Mouse (Mus musculus): ENCODE measurements around the gene Fgfr2.
A peak's percentile ranks its signal among the peaks of the same experiment; 100 is the strongest.

The Fgfr2 gene

GRCm38 (mm10) chr7:133123244-133123998, at the start of gene Fgfr2:
Gene Fgfr2, minus strand, starts transcription at chr7:133123350.
- peak in 1 of 2 experiments; percentile 2 for DNase-seq (ENCODE audit: low read depth in 1 of 2, low spot score in 2 of 2)

GRCm38 (mm10) chr7:133171403-133172032, 48.4 kb upstream of the Fgfr2 start:
- no peak for DNase-seq (ENCODE audit: low read depth in 1 of 2, low spot score in 2 of 2)

DNA sequence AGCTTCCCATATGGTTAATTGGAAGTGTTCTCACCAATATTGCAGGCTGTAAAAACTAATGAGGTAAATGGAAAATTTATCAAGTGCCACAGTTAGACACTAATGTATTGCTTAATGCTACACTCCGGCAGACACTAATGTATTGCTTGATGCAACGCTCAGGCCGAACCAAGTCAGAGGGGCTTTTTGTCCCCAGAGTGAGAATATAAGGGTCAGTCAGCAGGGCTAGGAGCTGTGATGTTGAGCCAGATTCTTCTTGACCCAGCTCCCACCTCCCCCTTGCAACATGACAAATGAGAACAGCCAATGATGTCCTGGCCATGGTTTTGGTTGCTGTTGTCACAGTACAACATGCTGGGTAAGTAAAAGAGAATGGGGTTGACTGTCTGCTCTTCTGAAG, 45.8 kb upstream of the Fgfr2 start:
- no peak for DNase-seq (ENCODE audit: low read depth in 1 of 2, low spot score in 2 of 2)

GRCm38 (mm10) chr7:133167903-133168302, 44.8 kb upstream of the Fgfr2 start:
- no peak for DNase-seq (ENCODE audit: low read depth in 1 of 2, low spot score in 2 of 2)

DNA sequence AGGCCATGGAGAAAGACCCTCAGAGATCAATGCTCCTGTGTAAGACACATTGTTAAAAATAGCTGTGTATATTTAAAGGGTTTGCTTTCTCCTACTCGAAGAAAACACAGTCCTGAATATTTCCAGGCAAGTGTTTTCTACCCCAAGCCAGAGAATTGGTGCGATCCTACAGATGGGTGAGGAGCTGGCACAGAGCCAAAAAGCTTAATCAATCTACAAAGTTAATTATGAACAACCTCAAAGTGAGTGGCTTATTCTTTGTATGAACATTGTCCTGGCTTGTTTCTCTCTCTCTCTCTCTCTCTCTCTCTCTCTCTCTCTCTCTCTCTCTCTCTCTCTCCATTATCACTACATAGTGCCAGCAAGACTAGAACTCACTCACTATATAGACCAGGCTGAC, 41.6 kb upstream of the Fgfr2 start:
- no peak for DNase-seq (ENCODE audit: low read depth in 1 of 2, low spot score in 2 of 2)

DNA sequence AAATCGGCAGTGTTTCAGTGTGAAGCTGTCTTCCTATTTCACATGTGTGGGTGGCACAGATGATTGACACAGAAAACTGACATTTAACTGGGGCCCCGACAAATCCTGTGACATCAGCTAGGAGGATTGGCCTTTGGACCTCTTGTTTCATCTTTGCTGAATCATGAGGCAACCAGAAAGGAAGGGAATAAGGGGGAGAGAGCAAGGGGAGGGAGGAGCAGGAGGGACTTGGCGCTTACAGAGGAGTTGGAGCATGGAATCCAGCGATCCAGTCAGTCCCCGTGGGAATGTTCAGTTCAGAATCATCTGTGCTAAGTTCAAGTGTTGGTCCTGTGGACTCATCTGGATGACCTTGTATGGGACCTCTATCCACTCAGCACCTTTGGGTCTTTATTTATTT, 39.9 kb upstream of the Fgfr2 start:
- DNase-seq (ENCODE audit: low read depth in 1 of 2, low spot score in 2 of 2) = no peak

DNA sequence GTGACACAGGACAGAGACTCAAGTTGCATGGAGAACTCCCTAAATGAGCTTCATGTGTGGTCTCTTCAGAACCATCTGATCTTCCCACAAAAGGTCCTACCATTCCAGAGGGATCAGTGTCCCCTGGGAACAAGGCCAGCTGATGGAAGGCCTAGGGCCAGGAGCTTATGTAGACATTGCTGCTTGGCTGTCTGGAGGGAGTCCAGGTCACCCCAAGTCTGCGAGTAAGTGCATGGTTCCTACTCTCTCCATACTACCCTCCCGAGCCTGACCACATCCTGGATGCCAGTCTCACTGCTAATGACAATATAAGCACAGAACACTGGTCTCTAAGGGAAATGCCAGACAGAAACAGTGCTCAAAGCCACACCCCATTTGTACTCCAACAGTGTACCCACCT, 39.0 kb upstream of the Fgfr2 start:
- DNase-seq (ENCODE audit: low read depth in 1 of 2, low spot score in 2 of 2) = no peak

- no peak for DNase-seq (ENCODE audit: low read depth in 1 of 2, low spot score in 2 of 2)
Observed at GRCm38 (mm10) chr7:133161362-133162080, 38.4 kb upstream of the Fgfr2 start.

DNA sequence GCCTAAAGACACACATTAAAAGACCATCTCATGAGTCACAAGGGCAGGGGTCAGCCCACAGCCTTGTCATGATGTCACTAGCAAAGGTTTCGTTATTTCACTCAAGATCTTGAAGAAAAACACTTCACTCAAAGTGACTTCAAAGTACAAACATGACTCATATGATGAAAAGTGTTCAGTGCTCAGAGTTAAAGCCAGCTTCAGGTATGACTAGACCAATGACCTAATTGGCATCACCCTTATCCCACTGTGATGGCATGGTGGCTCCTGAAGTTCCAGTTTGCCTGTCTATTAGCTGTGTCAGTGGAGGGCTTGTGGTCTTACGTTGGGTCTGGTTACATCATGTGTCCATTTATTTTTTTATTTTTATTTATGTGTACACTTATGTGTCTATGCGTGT, 36.4 kb upstream of the Fgfr2 start:
- DNase-seq (ENCODE audit: low read depth in 1 of 2, low spot score in 2 of 2) = no peak

DNA sequence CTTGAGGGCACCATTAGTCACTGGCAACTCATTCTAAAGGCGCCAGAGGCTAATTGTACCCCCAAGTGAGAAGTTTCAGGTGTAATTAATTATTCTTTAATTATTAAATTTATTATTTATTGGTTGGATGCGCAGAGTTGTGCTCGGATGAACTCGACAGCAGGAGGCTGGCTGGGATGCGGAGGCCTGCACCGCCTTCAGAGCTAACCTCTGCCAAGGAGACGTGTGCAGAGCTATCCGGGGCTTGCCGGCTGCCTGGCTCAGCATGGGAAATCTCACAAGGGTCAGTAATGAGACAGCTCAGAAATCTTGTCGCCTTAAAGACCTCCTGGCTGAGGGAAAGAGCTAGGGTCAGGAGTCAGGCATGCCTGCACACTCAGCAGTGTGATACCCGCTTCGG, 32.5 kb upstream of the Fgfr2 start:
- DNase-seq (ENCODE audit: low read depth in 1 of 2, low spot score in 2 of 2) = no peak

DNA sequence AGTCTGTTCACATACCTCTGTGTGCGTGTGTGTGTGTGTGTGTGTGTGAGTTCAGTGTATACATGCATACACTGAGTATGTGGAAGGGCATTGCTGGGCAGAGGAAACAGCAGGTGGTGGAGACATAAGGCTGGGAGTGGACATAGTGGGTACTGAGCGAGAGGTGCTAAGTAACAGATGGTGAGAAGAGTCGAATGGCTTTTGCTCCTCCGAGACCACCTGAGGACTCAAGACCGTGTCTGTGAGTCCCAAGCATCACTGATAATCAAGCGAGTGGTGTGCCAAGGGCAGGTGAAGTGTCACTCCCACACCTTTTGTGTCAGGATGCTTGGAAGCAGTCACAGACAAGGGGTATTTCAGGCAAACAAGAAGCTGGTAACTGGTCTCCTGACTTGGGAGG, 31.7 kb upstream of the Fgfr2 start:
- no peak for DNase-seq (ENCODE audit: low read depth in 1 of 2, low spot score in 2 of 2)

GRCm38 (mm10) chr7:133139689-133140336, 16.7 kb upstream of the Fgfr2 start:
- DNase-seq (ENCODE audit: low read depth in 1 of 2, low spot score in 2 of 2) = no peak

GRCm38 (mm10) chr7:133133552-133133951, 10.4 kb upstream of the Fgfr2 start:
- DNase-seq (ENCODE audit: low read depth in 1 of 2, low spot score in 2 of 2) = no peak

DNA sequence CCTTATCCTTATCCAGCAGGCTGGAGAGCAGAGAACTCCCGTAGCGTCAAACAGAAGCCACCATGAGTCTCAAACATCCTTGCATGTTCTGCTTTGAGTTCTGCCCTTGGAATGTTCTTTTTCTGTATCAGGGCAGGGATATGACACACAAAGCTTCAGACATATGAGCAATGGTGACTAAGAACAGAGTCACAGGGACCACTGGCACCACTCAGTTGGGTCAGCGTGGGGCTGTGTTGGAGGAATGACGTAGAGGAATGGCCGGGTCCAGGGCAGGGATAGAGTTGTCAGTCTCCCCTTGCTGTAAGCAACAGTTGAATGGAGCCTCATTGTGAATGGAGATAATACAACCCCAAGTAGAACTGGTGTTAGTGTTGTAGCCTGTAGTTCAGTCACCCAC, 9.6 kb upstream of the Fgfr2 start:
- DNase-seq (ENCODE audit: low read depth in 1 of 2, low spot score in 2 of 2) = no peak

GRCm38 (mm10) chr7:133124701-133125485, 1.7 kb upstream of the Fgfr2 start:
- no peak for DNase-seq (ENCODE audit: low read depth in 1 of 2, low spot score in 2 of 2)

GRCm38 (mm10) chr7:133123999-133124700, 1.0 kb upstream of the Fgfr2 start, which contains the start of gene Ctbp2:
Gene Ctbp2, minus strand, starts transcription at chr7:133124354.
- DNase-seq (ENCODE audit: low read depth in 1 of 2, low spot score in 2 of 2) = peak; percentile 74 to 81

- peak in 1 of 2 experiments; percentile 12 for DNase-seq (ENCODE audit: low read depth in 1 of 2, low spot score in 2 of 2)
Observed at GRCm38 (mm10) chr7:133122379-133123243, 539 bp downstream of the Fgfr2 start.

DNA sequence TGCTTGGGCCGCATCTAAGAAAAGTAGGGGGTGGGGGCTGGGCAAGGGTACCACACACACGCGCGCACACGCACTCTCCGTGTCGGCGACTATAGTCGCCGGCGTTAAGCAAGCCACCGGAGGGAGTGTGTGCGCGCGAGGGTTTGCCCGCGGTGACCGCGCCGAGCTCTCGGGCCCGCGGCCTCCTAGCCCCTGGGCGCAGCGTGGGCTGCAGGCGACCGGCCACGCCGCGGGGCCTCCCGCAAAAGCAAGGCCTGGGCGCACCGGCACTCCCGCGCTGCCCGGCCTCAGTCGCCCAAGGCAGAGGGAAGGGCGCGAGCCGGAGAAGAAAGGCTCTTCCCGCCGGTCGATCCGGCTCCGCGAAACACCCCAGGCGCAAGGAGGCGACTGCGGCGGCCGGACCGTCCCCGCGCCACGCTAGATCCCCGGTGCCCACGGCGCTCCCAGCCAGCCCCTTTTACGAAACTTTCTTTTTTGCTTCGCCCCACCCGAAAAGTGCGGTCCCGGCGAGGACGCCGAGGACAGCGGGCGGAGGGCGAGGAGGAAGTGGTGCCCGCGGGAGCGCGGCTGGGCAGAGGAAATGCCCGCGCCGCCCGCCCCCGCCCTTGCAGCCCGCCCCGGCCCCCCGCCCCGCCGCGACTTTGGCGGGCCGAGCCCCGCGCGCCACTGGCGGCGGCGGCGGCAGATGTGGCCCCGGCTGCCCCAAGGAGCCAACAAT, 1.3 kb downstream of the Fgfr2 start:
- DNase-seq (ENCODE audit: low read depth in 1 of 2, low spot score in 2 of 2) = peak in 1 of 2 experiments; percentile 13

Measured in monocyte, adult 2 months (primary cell).